Mouse (Mus musculus) heart, postnatal 25 days (tissue): ENCODE measurements around the gene Clpx. TPM values are rescaled to one million over a fixed set of nuclear protein-coding genes. Genes with fewer than 3 reads are reported as not detected.
"Not testable (repeated sequence)": the region's sequence is repeated elsewhere in the genome, so short reads cannot be mapped to it uniquely, and the experiment has no call there.

Experiments
- DNase-seq: peaks from one replicate; pipeline ENCODE4 v3.0.0; 2022; ENCODE audit warnings: low spot score
- intact Hi-C: fragments of 180-260 bp; cut with DNase I; formaldehyde crosslinking; loops from one replicate; pipeline ENCODE4 v1.15.1; 2025
- total RNA-seq, 2 experiments: library from RNA; stranded (reverse); gene quantifications; 2 replicates each; pipeline ENCODE4 v1.2.3; 2021

Gene Clpx
- total RNA-seq, 2 experiments from 2014 or later: 101 to 106 TPM

DNA sequence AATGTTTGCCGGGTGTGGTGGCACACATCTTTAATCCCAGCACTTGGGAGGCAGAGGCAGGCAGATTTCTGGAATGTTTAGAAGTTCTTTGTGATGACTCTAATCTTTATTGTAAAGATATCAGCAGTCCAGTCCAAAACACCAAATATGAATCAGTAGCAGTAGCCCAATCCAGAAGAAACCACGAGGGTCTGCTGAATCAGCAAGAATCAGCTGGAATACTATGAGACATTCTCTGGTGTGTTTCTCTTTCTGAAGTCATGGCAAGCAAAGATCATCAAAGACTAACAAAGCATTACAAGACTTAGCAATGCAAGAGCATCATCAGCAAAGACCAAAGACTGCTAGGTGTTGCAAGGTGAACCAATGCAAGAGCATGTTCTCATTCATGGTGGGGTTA lies 46.4 kb downstream of the Clpx start:
- intact Hi-C loops: no loop called here

DNA sequence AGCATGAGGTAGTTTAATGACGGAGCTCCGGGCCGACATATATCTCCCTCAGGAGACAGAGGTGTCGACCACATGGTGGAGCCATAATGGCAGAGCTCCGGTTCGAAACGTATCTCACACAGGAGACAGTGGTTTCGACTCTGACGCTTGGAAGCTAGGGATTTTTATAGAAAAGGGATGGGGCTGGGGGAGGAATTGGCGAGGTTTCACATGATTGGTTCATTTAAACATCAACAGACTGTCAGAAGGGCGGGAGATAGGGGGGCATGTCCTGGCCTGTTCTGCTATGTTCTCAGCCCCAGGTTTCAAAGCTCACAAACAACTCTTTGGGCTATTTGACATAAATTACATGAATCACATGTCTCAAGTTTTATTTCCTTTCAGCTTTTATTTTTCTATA lies 51.4 kb downstream of the Clpx start:
- DNase-seq, intact Hi-C loops: not testable (repeated sequence)

More for the DNA sequence above, 46.4 kb downstream of the Clpx start:
- DNase-seq: no peak

DNA sequence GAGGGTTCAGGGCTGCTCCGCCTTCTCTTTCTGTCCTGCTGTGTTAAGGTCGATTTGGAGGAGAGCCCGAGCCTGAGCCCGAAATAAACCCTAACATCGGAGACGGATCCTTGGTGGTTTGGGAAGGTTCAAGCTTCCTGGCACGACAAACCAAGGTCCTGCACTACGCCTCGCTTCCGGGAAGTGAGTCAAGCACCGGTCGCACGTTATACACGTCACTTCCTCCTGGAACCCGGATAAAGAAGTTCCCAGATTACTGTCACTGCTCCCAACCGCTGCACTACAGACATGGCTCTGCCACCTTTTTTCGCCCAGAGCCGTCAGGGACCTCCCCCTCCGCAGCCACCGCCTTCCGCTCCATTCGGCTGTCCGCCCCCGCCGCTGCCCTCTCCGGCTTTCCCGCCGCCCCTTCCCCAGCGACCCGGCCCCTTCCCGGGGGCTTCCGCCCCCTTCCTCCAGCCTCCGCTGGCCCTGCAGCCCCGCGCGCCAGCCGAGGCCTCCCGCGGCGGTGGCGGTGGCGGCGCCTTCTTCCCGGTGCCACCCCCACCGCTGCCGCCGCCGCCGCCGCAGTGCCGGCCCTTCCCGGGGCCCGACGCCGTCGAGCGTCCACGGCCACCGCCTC lies 51.9 kb downstream of the Clpx start, which contains the start of gene Pdcd7:
TSS of gene Pdcd7 (plus strand) at position 251 of the 622 bp plus-strand sequence.
- intact Hi-C loops: no loop called here
- DNase-seq: peak; percentile 87

DNA sequence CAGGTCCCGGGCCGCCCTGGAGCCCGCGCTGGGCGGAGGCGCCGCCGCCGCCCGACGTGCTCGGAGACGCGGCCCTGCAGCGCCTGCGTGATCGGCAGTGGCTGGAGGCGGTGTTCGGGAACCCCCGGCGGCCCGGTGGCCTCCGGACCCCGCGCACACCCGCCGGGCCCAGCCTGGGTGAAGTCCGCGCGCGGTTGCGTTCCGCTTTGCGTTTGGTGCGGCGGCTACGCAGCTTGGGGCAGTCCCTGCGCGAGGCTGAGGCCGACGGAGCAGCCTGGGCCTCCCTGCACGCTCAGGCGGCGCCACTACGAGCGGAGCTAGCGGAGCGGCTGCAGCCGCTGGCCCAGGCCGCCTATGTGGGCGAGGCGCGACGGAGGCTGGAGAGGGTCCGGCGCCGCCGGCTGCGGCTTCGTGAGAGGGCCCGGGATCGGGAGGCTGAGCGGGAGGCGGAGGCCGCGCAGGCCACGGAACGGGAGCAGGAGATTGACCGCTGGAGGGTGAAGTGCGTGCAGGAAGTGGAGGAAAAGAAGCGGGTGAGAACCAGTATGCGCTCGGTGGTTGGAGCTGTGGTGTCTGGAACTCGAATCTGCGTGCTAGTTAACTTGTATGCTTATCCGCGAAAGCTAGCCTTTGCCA lies 52.5 kb downstream of the Clpx start:
- intact Hi-C loops: no loop called here
- peak; percentile 9 for DNase-seq

DNA sequence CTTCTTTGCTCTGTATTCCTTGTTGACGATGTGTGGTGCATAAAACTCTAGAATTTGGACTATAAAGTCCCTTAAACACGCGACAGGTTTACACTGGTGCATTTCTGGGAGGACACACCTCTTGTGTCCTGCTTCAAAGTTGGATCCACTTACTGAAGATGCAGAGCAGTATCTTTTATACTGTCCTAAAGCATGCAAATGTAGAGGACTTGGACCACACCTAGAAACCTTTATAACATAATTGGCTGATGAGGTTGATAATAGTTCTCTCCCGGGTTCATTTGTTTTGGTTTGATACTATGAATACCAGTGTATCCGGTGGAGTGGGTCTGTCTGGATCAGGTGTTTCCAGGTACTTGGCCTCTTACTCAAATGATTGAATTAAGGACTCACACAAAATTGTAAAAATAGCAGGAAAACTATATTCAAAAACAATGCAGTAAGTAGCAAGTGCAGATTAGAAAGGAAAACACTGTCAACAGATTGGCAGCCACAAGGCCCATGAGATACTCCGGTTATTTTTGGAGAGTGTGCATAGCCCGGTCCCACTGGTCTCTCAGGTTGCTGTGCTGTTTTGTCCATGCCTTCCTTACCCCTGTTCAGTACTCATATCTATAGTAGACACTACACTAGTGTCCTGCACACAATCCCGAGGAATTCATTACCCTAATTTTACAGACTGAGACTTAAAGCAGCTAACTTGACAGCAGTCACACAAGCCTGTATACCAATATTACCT lies 53.2 kb downstream of the Clpx start:
- intact Hi-C loops: no loop called here
- no peak for DNase-seq

DNA sequence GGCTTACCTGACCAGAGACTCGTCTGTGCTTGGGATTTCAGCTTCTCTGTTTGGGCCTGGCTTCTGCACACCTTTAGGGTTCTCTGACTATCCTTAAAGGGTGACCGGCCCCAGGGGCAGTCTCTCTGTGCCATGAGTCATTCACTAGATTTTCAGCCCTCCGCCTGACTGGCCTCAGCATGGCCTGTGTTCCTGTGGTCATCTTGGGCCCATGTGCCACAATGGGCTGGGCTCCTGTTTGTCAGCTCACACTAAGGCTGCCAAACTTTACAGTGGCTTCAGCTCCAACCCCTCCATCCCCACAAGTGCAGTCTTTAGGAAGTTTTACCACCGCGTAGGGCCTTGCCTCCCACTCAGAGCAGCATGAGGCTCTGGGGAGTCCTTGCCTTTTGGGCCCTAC lies 59.2 kb downstream of the Clpx start:
- intact Hi-C loops: no loop called here
- DNase-seq: no peak

DNA sequence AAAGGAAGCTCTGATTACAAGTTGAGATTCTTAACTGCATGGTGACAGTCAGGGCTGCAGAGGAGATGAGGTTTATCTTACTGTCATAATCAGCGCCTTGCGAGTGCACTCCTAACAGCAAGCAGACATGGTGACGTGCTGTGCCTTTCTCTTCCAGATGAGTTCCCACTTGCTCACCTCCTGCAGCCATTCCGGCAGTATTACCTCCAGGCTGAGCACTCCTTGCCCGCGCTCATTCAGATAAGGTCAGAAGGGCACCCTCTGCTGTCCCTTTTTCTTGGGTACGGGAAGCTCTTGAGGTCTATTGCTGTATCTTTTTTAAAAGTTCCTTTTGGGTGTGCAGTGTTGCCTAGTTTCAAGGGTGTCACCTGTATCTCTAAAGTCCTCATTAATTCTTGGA lies 62.5 kb downstream of the Clpx start:
- intact Hi-C loops: no loop called here

DNA sequence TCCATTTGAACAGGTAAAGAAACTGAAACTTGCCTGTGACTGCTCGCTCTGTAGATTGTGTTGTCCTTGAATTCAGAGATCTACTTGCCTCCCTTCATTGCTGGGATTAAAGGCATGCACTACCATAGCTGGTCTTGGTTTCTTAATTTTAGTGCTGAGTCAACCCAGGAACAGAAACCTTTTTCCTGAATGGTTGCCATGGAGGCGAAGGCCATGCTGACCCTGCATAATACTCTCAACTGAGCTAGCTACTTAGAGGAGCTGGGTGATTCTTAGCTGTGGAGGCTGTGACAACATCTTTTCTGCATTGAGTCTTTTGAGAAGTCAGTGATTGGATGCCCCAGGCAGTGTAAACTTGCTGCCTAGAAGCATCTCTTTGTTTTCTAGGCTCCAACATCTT lies 62.9 kb downstream of the Clpx start:
- DNase-seq: no peak
- intact Hi-C loops: no loop called here

More for the DNA sequence above, 62.5 kb downstream of the Clpx start:
- DNase-seq: no peak

DNA sequence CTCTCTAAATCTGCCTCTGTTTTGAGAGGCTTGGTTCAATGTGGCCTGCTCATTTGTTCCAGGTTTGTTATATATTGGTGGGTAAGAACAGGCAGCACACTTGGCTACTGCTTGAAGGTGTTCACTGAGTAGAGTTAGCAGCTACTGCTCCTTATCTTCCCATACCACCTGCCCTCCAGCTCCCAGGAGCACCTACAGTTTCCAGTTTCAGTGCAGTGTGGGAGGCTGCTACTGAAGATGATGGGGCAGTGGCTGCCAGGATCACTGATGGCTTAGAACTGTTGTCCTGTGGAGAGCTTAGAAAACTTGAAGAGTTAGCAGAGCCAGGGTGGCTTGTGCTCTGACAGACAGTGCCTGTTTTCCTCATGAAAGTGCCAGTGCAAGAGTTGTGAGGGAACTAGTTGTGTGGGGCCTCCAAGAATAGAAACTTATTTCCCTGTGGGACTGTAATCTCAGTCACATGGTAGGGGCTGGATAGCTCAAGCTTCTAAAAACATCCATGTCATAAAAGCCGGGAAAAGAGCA lies 65.0 kb downstream of the Clpx start:
- DNase-seq: no peak
- intact Hi-C loops: no loop called here

DNA sequence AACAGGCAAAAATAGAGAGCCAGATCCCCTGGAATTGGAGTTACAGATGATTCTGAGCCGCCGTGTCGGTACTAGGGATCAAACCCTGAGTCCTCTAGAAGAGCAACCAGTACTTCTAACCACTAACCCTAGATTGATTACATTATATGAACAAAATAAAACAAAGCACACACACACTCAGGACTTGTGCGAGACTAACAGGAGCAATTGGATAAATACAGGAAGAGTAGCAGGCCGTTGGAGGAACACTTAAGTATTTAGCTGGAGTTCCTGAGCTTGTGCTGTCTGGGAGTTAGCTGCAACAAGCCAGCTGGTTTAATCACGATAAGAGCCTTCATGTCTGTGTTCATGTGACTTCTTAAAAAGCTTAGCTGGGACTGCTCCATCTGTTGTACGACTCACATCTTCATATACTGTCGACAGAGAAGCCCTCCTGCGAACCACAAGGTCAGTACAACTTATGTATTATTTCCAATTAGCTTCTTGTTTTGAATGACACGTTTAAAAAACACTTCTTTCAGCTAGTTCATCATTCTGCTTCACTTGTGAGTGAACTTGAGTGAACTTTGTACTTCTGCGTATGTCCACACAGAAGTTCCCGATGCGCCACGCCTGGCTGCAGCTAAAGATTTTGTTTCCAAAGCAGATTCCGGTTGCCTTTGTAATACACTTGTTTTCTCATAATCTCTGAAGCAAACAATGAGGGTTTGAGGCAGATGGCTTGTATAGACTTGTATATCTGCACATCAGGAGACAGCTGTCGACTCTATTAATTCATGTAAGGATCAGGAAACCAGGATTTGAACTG lies 66.8 kb downstream of the Clpx start, which contains the start of gene Ubap1l:
TSS of gene Ubap1l (plus strand) at position 401 of the 808 bp plus-strand sequence.
- DNase-seq: no peak
- intact Hi-C loops: no loop called here

DNA sequence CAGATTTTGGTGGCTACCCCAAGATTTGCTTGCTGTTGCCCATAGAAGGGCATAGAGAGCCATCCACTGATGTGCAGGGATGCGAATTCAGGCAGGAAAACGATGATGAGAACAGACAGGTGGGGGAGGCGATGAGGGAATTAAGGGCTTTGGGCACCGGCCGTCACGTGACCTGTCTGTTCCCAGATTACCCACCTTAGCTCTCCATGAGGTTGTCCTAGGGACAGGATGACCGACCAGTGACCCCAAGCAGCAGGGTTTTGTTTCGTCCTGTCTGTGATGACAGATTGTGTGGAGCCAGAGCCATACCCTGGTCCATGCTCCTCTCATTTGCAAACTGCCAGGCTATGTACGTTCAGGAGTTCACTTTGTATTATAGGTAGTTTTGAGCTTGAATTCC lies 69.6 kb downstream of the Clpx start:
- no peak for DNase-seq
- intact Hi-C loops: no loop called here

DNA sequence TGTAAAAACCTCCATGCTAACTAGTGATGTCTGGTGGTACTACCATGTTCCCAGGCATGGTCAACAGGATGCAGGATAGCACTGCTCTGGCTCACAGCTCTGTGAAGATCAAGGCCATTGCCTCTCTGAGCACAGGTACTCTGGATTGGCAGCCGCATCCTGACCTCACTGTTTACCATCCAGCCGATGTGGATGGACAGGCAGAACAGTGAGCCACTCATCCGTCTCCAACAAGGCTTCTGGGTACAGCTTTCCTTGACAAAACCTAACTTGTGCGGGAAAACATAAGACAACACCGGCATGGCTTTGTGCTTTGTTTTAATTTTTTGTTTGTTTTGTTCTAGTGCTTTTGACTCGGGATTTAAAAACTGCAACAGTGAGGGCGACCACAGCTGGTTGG lies 71.7 kb downstream of the Clpx start:
- no peak for DNase-seq

DNA sequence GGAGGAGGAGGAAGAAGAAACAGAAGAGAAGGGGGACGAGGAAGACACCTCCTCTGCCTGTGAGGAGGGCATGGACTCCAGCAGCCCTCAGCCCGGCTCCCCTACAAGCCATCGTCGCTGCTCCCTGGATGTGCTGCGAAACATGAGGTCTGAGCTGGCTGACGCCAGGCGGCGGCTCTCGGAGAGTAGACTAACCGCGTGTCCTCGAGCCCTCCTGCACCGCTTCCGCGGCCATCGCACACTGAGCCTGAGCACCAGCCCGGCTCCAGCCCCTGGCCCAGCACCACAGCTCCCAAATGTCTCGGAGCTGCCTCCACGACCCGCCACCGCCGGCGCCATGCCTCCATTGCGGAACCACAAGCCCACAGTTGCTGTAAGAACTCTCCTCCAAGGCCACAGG lies 77.7 kb downstream of the Clpx start:
- intact Hi-C loops: loop anchor here (1.0 kb wide), 1 partner anchor 61 kb away; no protein-coding TSS in a partner anchor

More for the DNA sequence above, 71.7 kb downstream of the Clpx start:
- intact Hi-C loops: no loop called here

DNA sequence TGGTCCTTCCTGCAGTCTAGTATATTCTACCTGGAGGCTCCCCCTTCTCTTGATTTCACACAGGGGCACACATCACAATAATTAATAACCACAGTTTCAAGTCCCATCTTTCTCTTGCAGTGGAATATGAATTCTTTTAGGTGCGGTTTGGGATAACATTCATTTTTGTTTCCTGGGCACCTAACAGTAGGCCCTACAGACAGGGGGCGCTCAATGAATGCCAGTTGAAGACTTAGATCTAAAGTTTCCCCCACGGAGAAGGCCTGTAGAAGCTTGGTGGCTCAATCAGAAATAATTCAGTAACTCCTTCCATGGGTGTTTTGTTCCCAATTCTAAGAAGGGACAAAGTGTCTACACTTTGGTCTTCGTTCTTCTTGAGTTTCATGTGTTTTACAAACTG lies 78.4 kb downstream of the Clpx start:
- intact Hi-C loops: loop anchor here (1.0 kb wide), 1 partner anchor 60 kb away; no protein-coding TSS in a partner anchor
- DNase-seq: no peak

More for the DNA sequence above, 77.7 kb downstream of the Clpx start:
- DNase-seq: no peak

DNA sequence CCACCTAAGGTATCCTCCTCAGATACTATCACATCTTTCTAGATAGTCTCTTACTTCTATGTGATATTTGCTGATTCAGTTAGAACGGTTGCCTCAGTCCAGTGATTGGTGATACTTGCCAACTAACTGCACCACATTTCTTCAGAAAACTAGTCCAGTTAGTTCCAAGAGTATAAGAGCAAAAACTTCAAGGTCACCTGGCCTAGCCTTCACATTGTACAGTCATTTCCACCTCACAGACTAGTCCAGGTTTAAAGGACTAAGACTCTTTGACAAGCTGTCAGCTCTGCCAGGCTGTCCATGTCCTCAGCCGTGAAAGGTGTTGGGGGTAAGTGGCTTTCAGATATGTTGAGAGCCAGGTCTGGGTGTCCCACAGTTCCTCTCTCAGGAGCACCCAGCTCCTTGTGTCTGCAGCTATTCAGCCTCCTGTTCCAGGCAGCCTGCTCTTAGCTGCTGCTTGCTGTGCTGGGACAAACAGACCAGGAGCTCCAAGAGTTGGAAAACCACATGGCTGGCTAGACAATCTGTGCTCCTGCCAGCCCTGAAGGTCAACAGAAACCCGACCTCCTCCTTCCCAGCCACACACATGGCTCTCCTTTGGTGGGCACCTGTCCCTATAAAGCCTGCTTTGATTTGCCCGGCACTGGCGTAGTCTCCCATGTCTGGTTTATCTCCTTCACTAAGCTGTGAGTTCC lies 80.6 kb downstream of the Clpx start:
- DNase-seq: no peak
- intact Hi-C loops: no loop called here

DNA sequence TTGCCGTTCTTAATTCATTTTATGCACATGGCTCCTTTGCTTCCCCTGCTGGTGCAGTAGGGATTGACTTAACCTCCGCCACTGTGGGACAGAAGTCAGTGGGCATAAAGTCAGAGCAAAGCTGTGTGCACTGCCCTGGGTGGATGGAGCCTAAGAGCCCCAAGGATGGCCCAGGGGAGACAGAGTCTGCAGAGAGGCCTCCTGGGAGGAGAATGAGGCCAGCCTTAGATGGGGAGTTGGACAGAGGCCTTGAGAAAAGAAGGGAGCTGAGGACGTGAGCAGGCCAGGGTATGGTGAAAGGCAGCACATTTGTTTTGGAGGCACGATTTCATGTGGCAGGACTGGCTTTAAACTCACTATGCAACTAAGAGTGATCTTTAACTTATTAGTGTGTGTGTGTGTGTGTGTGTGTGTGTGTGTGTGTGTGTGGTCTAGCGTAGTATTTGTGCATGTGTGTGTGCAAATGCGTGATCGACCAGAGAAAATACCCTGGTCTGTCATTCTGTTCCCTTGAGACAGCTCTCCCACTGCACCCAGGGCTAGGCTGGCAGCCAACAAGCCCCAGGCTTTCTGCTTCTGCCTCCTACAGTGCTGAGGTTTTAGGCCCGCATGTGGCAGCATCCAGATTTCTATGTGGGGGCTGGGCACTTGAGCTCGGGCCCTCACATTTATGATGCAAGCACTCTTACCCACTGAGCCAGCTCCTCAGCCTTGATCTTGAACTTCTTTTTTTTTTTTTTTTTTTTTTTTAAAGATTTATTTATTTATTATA lies 81.3 kb downstream of the Clpx start:
- DNase-seq: no peak
- intact Hi-C loops: no loop called here
